Mouse (Mus musculus) gonadal fat pad, adult 2 months (tissue): ENCODE measurements around the gene Gm29666. TPM values are rescaled to one million over a fixed set of nuclear protein-coding genes. Genes with fewer than 3 reads are reported as not detected.

Experiments used
- DNase-seq: peaks from one replicate; pipeline ENCODE4 v3.0.0-alpha.2; 2012; ENCODE audit warnings: low read depth
- polyA plus RNA-seq: library from polyadenylated mRNA; depleted of rRNA; stranded (reverse); fragments of >200 nt; gene quantifications from 2 replicates; pipeline ENCODE4 v1.2.3, GENCODE M21; 2012; rRNA removed

Gm29666 gene
- 0.23 and 0.32 TPM in 2 replicates for polyA plus RNA-seq

DNA sequence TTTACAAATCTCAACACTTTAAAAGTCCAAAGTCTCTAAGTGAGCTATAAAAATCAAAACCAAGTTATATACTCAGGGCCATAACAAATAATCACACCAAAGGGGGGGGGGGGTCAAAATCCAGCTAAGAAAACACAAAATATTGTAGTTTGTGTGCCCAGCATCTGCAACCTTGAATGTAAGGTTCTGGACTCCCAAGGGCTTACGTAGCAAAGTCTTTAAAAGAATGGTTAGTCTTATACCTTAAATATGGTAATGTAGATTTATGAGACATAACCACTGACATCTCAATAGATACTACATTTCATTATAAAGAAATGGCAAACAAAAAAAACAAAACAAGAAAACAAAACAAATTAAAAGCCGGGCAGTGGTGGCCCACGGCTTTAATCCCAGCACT is at the start of gene Gm29666:
Gm29666 (minus strand) TSS at position 101 of the 400 bp plus-strand sequence.
- no peak for DNase-seq

DNA sequence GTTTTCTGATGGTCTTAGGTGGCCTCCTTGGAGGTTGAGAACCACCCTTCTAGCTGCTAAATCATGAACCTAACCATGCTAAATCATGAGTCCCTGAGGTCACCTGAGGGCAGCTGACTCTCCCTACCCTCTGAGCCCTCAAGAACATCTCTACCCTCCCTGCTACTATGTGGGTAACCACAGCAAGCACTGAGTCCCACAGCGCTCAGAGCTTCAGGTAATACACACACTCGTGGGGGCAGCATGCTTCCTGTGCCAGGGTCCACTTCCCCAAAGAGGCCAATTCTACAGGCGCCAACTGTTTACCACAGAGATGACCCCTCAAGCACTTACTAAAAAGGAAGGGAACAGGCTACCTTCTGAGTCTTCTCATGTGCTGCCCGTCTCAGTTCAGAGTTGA is 48.7 kb upstream of the Gm29666 start:
- DNase-seq = no peak

DNA sequence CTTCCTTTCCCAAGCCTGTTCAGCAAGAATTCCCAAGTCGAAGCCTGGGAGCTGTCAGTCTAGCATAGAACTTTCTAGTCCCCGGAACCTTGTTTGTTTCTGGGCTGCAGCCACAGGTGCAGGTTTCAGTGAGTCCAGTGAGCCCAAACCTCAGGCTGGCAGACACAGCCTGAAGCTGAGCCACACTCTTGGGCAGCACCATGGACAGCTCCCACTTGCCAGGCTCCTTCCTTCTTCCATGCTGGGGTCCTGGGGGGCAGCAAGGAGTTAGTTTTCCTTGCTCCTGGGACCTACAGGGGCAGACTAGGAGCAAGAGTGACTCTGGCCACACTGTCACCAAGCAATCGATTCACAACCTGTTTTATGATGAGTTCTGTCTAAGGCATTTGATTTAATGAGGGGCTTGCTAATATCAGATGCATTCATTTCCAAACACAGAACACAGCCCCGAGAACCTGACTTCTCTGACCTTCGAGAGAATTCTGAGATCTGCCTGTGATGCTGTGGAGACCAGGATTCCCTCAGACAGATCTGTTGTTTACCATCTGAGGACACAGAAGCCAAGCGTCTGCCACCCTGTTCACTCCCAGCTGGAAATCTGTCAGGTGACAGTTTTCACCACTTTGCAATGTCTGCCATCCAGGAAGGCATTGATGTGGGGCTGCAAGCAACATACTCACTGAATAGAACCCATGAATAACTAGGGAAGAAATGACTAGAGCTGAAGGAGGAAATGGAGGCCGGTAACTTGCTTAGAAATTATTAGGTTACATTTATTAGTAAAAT is 45.9 kb upstream of the Gm29666 start:
- no peak for DNase-seq

DNA sequence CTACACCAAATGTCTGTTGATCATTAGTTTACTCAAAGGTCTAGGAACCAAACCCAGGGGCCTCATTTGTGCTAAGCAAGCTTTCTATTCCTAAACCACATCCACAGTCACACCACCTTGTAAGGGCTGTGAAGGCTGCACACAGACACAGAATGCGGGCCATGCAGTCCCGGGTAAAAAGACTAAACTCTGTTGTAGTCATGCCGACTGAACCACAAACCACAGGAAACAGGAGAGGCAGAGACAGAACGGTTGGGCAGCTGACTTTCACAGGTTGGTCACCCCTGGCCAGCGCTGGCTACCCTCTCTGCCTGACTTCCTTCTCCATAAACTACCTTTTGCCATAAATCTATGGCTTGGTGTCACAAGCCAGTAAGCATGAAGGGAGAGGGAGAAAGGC is 44.9 kb upstream of the Gm29666 start:
- no peak for DNase-seq

DNA sequence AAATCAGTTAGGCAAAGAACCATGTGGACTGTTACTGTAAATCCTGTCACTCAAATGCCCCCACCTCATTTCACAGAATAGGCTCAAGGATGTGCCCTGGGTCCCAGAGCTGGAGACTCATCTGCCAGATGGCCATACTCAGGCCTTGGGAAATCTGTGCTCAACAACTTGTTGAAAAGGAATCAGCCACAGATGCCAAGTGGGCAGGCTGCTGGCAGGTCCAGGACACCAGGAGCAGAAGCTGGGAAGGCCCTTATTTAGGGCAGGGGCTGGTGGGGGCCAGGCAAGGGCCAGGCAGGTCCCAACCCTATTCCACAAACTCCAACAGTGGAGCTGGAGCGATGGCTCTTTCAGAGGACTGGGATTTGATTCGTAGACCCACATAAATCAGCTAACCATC is 42.7 kb upstream of the Gm29666 start:
- DNase-seq = no peak

DNA sequence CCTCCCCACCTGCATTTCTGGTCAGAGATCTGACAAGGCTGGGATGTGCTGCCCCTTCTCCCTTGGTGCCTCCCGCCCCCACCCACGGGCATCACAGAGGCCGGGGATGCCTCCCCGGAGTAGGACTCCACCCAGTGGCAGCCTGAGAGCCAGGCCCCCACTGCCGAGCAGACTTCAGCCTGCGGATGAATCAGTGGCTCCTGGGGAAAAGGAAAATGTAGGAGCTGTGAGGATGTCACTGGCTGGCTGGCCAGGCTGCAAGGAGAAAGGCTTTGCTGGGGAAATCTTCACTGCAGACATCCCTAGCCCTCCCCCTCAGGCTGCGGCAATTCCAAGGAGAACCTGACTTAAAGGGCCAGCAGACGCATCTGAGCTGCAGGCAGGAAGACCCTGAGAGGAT is 40.9 kb upstream of the Gm29666 start:
- no peak for DNase-seq

DNA sequence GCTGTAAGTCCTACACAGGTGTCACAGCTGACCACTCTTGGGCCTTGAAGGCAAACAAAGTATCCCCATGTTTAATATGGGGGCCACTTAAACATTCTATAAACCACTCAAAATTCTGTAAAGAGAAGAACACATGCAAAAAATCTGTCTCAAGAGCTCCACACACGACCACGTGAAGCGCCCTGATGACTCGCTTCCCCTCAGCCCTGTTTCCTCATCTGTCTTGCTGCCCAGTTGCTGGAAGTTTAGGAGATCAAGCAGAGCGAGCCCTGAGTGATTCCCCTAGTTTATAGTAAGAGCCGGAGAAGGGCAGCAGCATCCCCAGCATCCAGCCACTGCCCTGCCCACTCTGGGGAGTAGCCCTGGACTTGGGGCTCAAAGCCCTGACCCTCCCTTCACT is 40.1 kb upstream of the Gm29666 start:
- no peak for DNase-seq

DNA sequence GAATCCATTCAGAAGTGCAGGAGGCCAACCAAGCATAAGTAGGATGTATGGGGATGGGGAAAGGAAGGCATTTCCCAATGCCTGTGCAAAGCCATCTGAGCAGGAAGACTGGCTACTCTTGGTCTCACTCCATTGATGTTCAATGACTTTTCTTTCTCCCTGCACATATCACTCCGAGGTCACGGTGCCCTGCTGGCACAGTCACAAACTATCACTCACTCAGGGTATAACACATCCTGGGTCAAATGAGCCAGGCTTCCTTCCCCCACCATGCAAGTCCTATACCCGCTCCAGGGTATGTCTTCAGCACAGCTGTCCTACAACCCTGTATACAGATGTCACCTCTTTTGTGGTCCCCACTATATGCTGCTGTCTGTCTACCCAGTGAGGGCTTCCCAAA is 38.5 kb upstream of the Gm29666 start:
- DNase-seq = no peak

DNA sequence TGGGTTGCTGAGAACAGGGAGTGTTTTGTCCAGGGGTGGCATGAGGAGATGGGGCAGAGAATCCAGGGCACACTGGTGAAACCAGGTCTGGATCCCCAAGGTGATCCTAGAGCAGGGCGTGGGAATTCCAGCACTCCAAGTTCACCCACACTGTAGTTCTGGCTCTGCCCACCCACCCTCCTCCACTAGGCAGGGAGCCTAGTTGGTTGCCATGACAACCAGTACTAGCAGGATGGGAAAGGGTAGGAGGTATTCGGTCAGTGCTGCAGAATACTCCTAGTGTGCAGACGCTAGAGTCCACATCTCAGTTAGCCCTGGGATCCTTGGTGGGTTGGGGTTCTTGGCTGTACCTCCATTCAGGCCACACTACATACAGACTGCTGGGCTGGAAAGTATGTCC is 38.0 kb upstream of the Gm29666 start:
- no peak for DNase-seq

DNA sequence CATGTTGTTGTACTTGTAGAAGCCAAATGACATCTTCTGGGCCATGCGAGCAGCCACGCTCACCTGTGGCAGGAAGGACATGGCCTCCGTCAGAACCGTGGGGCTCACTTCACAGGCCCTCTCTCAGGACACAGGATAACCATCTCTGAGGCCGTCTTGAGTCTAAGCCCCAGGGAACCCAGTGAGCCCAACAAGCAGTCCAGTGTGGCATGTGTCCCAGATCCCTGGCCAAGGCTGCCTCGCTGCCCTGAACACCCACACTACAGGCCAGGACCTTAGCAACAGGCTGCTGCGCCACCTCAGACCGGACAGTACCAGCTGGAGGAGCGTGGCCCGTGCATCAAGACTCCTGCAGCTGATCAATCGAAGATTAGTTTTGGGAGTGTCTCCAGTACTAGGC is 33.4 kb upstream of the Gm29666 start:
- DNase-seq = no peak

DNA sequence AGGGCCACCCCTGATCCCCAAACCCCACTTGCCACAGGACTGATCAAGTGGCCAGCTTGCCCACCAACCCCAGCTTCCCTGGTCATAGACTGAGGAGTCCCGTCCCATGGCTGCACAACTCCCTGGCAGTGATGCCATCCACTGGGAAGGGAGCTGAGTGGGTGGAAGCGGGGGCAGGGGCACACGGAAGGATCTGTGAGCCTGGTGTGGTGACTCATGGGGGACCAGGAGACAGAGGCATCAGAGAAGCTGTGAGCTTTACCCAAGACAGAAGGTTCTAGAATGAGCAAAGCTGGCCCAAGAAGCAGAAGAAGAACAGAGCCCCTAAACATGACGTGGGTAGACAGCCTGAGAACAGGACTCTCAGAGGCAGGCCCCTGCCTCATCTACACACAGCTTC is 30.2 kb upstream of the Gm29666 start:
- no peak for DNase-seq

DNA sequence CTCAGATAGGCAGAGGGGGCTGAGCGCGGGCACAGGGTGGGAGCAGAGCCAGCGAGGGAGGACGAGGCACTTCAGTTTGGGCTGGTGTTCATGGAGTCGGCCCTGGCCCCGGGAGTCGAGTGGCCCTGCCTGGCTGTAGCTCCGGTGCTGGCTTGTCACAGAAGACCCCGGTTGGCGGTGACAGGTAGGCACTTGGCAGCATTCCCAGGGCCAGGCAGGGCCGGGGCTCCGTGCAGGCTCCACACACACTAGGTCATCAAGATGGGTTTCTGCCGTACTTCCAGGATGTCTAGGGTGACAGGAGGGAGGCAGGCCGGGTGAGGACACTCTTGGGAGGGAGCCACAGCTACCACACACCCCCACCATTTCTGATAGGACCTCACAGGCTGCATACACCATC is 29.2 kb upstream of the Gm29666 start:
- no peak for DNase-seq

DNA sequence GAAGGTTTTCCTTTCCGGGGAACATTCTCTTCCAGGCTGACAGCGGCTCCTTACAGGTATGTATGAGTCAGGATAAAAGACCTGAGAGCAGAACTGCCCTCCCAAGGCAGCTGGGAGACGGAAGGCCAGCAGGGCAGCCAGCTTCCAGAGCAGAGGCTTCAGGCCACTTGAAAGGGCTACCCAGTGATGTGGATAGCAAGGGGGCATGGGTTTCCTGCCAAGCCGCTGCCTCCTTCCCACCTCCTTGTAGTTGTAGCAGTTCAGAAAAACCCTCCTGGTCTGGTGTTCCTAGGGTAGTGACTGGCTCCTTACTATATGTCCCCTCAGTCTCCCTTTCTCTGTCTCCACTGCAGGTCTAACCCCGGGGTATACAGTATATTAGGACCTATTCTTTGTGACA is 24.5 kb upstream of the Gm29666 start:
- no peak for DNase-seq

DNA sequence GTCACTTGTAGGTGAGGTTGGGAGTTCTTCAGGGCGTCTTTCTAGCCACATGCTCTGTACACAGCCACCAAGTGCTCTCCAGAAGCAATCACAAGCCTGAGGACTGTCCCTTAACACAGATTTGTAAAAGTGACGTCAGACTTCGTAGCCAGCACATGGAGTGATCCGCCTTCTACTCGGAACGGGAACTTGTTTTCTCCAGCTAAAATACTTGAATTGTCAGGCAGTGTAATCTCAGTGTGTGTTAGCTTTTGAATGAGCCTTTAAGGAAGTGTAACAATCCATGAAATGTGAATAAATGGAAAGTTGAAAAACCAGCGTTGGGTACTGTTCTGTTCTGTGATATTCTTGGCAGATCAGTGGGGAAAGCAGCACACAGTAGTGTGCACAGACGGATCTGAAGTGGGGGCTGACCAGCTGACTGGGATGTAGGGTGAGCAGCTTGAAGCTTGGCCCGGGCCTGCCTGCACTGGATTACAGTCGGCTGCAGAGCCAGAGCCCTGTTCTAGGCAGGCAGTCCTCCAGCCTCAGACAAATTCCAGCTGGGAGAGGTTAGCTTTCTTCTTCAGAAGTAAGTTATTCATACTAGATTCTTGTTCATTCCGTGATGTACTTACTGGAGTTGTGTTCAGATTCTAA is 22.9 kb upstream of the Gm29666 start:
- no peak for DNase-seq

DNA sequence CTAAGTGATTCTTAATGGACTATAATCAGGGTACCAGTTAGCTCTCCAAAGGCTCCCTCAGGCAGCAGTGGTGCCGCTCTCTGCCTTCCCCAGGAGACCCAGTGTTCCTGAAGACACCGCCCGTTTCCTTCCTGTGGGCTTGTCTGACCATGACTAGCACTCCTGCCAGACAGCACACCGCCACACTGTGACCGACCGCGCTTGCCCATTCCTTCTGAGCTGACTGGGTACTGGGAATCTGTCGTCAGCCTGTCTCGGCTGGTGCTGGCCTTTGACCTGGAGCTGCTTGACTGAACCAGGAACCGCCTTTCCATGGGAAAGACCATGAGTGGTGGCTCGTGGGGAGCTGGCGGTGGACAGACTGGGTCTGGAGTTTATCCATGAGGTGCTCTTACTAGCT is 20.3 kb upstream of the Gm29666 start:
- DNase-seq = no peak

DNA sequence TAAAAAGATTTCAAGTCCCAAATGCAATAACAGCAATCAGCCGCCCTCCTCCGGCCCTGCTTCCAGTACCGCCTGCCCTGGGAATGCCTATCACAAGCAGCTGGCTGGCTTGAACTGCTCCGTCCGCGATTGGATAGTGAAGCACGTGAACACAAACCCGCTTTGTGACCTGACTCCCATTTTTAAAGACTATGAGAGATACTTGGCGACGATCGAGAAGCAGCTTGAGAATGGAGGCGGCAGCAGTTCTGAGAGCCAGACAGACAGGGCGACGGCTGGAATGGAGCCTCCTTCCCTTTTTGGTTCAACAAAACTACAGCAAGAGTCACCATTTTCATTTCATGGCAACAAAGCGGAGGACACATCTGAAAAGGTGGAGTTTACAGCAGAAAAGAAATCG is 15.1 kb upstream of the Gm29666 start:
- DNase-seq = no peak

DNA sequence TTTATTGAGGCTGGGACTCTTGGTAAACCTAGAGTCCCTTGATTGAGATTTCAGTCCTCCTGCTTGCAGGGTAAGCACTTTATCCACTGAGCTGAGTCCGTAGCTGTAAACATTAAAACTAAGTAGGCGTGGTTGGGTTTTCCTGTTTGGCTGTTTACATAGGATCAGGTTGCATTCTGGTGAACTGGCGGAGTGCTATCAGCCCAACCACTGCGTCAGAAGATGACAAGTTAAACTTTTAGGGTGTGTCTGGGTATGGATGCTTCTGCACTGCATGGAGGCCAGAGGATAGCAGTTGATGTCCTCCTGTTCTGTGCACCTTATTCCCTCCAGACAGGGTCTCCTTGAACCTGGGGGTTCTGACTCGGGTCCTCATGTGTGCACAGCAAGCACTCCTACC is 12.5 kb upstream of the Gm29666 start:
- DNase-seq = no peak

DNA sequence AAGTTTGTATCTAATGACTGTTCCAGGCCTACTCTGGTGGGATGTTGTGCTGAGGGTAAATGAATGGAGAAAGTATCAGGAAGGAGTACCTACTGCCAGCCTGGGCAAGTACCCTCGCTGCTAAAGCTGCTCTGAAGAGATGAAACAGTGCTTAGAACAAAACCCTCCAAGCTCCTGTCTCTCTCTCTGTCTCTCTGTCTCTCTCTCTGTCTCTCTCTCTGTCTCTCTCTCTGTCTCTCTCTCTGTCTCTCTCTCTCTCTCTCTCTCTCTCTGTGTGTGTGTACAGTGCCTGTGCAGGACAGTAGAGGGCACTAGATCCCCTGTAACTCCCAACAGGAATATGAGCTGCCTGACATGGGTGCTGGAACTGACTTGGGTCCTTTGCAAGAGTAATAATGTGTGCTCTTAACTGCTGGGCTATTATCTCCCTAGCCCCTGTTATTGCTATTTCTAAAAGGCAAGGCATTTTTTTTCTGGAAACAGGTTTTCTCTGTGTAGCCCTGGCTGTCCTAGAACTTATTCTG is 5.7 kb upstream of the Gm29666 start:
- DNase-seq = no peak

DNA sequence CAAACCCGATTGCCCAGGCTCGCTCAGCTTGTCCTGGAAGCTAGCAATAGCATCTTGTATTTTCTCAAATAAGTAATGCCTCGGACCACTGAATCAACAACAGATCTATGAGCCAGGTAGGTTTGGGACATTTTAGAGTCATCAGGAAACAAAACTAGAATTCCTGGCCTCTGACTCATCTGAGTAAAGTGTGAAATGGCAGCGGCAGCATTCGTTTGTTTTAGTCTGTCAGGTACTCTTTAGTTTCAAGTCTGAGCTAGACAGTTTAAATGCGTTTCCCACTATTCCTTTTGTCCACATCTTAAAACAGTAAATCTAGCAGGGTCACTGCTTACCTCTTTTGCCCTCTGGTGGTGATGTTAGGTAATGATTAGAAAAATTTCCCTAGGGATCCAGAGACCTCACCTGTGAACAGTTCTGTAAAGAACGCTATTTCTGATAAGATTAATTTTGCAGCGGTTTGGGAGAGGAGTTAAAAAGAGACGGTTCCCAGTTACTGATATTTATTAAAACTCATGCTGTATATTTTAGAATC is 5.0 kb upstream of the Gm29666 start:
- no peak for DNase-seq

DNA sequence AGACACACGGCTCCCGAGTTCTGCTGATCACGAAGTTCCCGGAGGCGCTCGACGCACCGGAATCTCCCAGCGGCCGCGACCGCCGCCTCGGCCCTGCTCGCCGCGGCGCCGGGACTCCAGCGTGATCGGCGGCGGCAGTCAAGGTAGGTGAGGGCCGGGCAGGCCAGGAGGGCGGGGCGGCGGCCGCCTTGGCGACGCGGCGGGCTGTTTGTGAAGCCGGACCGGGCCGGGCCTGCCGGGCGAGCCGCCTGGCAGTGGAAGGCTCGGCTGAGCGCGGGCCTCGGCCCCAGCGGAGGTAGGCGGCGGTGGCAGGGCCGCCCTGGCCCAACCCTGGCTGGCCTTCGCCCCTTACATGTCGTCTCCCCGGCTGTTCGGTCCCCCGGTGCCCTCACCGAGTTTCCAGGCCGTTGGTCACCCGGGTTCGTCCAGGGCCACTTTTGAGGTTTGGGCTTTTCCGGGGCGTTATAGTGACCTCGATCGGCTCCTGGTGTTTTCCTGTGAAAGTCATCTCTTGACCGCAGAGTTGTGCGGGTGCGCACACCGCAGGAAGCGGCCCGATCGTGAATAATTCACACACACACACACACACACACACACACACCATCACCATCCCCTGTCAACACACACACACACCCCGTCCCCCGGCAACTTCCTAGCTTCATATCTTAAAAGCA is 3.8 kb upstream of the Gm29666 start:
- DNase-seq = no peak

DNA sequence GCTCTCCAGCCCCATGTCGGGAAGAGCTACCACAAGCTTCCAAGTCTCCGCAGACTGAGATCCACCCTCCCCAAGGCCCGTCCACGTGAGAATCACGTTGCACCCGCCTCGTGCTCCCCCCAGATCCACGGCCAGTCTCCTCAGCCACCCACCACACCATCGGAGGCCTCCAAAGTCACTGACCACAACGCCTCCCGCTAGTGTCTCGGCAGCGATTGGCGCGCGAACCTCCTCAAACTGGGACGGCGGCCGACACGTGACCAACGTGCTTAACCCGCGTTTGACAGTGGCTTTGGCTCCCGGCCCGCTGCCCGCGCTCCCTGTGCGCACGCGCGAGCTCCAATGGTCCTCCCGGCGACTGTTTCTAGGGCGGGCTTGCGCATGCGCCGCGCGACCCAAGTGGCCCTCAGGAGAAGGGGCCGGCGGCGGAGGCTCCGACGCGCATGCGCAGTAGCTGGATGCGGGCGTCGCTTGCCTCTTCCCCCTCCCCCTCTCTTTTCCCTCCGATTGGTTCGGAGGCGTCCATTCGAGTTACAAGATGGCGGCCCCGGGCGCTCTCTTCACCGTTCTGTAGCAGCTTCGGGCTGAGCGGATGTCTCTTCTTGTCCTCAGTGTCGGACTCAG is 3.2 kb upstream of the Gm29666 start, which contains the start of gene Nup50:
Nup50 (plus strand) TSS at position 528 of the 624 bp plus-strand sequence.
- DNase-seq = peak; percentile 75

DNA sequence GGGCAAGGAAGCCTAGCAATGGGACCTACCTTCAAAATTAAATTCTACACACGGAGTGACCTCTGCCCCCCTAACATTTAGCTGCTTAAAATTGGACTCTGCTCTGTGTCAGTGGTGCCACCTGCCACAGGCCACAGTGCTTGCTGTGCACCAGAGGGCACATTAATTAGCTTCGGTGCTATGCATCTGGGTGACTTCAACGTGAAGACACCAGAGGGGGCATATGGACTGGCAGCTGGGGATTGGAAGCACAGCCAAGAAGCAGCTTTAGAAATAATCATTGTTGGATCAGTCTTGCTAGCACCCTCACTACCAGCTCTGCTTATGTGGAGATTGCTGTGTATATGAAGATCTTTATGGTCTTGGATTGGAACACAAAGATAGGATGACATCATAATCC is 6.6 kb downstream of the Gm29666 start:
- no peak for DNase-seq
